Mouse (Mus musculus): Measurements from ENCODE around the gene Hist1h4h.
"Not testable (repeated sequence)": the region's sequence is repeated elsewhere in the genome, so short reads cannot be mapped to it uniquely, and the experiment has no call there.

DNA sequence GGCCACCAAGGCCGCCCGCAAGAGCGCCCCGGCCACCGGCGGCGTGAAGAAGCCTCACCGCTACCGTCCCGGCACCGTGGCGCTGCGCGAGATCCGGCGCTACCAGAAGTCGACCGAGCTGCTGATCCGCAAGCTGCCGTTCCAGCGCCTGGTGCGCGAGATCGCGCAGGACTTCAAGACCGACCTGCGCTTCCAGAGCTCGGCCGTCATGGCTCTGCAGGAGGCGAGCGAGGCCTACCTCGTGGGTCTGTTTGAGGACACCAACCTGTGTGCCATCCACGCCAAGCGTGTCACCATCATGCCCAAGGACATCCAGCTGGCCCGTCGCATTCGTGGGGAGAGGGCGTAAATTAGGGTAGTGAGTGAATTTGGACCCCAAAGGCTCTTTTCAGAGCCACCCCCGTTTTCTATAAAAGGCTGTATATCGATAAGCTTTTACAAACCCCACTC, 45.0 kb downstream of the Hist1h4h start:
- TF ChIP-seq TCF3 (IDR thresholded peaks at IDR 0.05; ENCODE audit: insufficient read length, low read depth); MYOG (IDR thresholded peaks at IDR 0.05; ENCODE audit: control insufficient read depth in 1 of 3, insufficient read depth in 1 of 3, insufficient read length in 2 of 3, low read depth in 2 of 3); USF1 (IDR thresholded peaks at IDR 0.05; ENCODE audit: low read depth); CEBPB (IDR thresholded peaks at IDR 0.05; ENCODE audit: insufficient read depth, poor library complexity, severe bottlenecking): not testable (repeated sequence)
- TF ChIP-seq POLR2AphosphoS2 (IDR thresholded peaks at IDR 0.05; ENCODE audit: insufficient read length, low read depth) (peak; percentile 82), POLR2A (IDR thresholded peaks at IDR 0.05; ENCODE audit: insufficient read length, low read depth) (peak; percentile 71)
